Mouse (Mus musculus) hematopoietic stem cell, adult 5-6 weeks (primary cell): Measurements from ENCODE around the gene Cd82. TPM values are rescaled to one million over a fixed set of nuclear protein-coding genes. Genes with fewer than 3 reads are reported as not detected.

Experiments
- ATAC-seq, 2 experiments: fragments of 125-278 bp in 1 of 2; replicated peaks in 1 of 2; 2 replicates each; pipeline ENCODE4 v1.8.0; 2016 to 2017; ENCODE audit warnings: inconsistent platforms in 2 of 2, mild to moderate bottlenecking in 2 of 2, moderate number of reproducible peaks in 2 of 2, low read depth in 1 of 2, moderate TSS enrichment in 1 of 2; ENCODE audit not compliant: low FRiP score in 2 of 2, poor library complexity in 2 of 2, severe bottlenecking in 2 of 2, insufficient read depth in 1 of 2, low TSS enrichment in 1 of 2
- total RNA-seq: library from RNA; stranded (forward); fragments of 172-1452, 232-1000 nt; gene quantifications from 2 replicates; pipeline ENCODE4 v1.2.3, GENCODE M21; 2017

Gene Cd82
- total RNA-seq, 1 experiment from 2014 or later = 59.6 TPM

- ATAC-seq = no peak; a peak in 1 of 4 replicates
Measured at GRCm38 (mm10) chr2:93404169-93404568, 58.8 kb downstream of the Cd82 start.

GRCm38 (mm10) chr2:93403267-93403666 is 59.7 kb downstream of the Cd82 start:
- no peak for ATAC-seq

- ATAC-seq = no peak
Measured at GRCm38 (mm10) chr2:93391198-93391597, 71.7 kb downstream of the Cd82 start.

GRCm38 (mm10) chr2:93390170-93390926 is 72.6 kb downstream of the Cd82 start:
- ATAC-seq = 0 out of 4 replicates have a peak, but pooled peaks of 1 of the 2 experiments have one; percentile 22

- ATAC-seq = no peak
Measured at GRCm38 (mm10) chr2:93386958-93387357, 76.0 kb downstream of the Cd82 start.

- ATAC-seq = no peak
Measured at GRCm38 (mm10) chr2:93383831-93384230, 79.1 kb downstream of the Cd82 start.

GRCm38 (mm10) chr2:93380680-93381089 is 82.3 kb downstream of the Cd82 start:
- no peak for ATAC-seq

GRCm38 (mm10) chr2:93377797-93378196 is 85.1 kb downstream of the Cd82 start:
- ATAC-seq = no peak

GRCm38 (mm10) chr2:93377157-93377556 is 85.8 kb downstream of the Cd82 start:
- ATAC-seq = no peak

GRCm38 (mm10) chr2:93372872-93373271 is 90.1 kb downstream of the Cd82 start:
- no peak for ATAC-seq

- no peak for ATAC-seq
Measured at GRCm38 (mm10) chr2:93372097-93372571, 90.8 kb downstream of the Cd82 start.

Other genes with a start within 250 kb of the Cd82 start
- gene Tspan18, start 128.6 kb downstream of the Cd82 start, total RNA-seq = not detected in 2 replicates
- not detected in 2 replicates for gene Gm10803, start 97.4 kb upstream of the Cd82 start, total RNA-seq
- not detected in 2 replicates for gene Alx4, start 179.2 kb upstream of the Cd82 start, total RNA-seq